7 mouse cellular contexts compared by ENCODE assay signal in genomic region chr13:37778147-37778593, GRCm38 (mm10). TPM values are rescaled to one million over a fixed set of nuclear protein-coding genes. Genes with fewer than 3 reads are reported as not detected.
DNase-seq lines count a peak whose midpoint lies in the region; ATAC-seq and TF ChIP-seq lines count a peak whose summit lies in the region.

Gene Rreb1, plus strand, starts transcription at chr13:37778400.

- under 1% methylated on average over 32 of the region's 37 CpGs for WGBS in embryonic facial prominence, embryonic 11.5 days
- under 1% methylated on average over 31 of the region's 37 CpGs for WGBS in intestine, postnatal 0 days

- H3K27me3 ChIP-seq in embryonic facial prominence, embryonic 11.5 days (ENCODE audit: control insufficient read depth, insufficient read depth, low read length) = peaks cover 12% of the 10 kb centered on the region
- H3K27me3 ChIP-seq in intestine, postnatal 0 days (replicated peaks; ENCODE audit: control insufficient read depth, insufficient read depth, low read length) = no peaks in the 10 kb centered on the region

- H3K4me3 ChIP-seq in embryonic facial prominence, embryonic 11.5 days (ENCODE audit: low read depth, low read length) = peak within 1 kb of the TSS; percentile 61
- H3K4me3 ChIP-seq in intestine, postnatal 0 days (ENCODE audit: low read depth, low read length) = peak within 1 kb of the TSS; percentile 56

- TF ChIP-seq CTCF in intestine, postnatal 0 days (IDR thresholded peaks at IDR 0.05; ENCODE audit: low read depth) = 0 out of 2 replicates have a peak, but pooled peaks have one; percentile 0

- no peaks in the 10 kb centered on the region for H3K4me1 ChIP-seq in embryonic facial prominence, embryonic 11.5 days (ENCODE audit: control insufficient read depth, insufficient read depth, low read length)
- H3K4me1 ChIP-seq in intestine, postnatal 0 days (replicated peaks; ENCODE audit: control insufficient read depth, insufficient read depth, low read length) = 0 out of 2 replicates have a peak, but pooled peaks cover 6% of the 10 kb centered on the region

- H3K9me3 ChIP-seq in embryonic facial prominence, embryonic 11.5 days (replicated peaks; ENCODE audit: control insufficient read depth, low read length) = no peaks in the 10 kb centered on the region
- no peaks in the 10 kb centered on the region for H3K9me3 ChIP-seq in intestine, postnatal 0 days (ENCODE audit: control insufficient read depth)

- peak; percentile 42 to 51 for DNase-seq in adrenal gland, adult 18-20 months (ENCODE audit: low spot score in 2 of 2)
- peak; percentile 62 for DNase-seq in embryonic facial prominence, embryonic 11.5 days (ENCODE audit: low spot score)
- DNase-seq in gonadal fat pad, adult 2 months (ENCODE audit: low read depth) = no peak
- DNase-seq in left cerebral cortex, postnatal 4 days = peak; percentile 50
- peak; percentile 36 for DNase-seq in mesoderm, embryonic 11.5 days (ENCODE audit: low read depth, low spot score)
- DNase-seq in right cerebral cortex, postnatal 4 days = peak; percentile 49

- peak; percentile 57 for ATAC-seq in embryonic facial prominence, embryonic 11.5 days (replicated peaks; ENCODE audit: insufficient number of reproducible peaks, low FRiP score, low TSS enrichment, low read depth)
- ATAC-seq in intestine, postnatal 0 days = peak; percentile 39; the same call in 1 of the 2 replicates

- no peak within 1 kb of the TSS for H3K27ac ChIP-seq in embryonic facial prominence, embryonic 11.5 days (replicated peaks; ENCODE audit: low read depth, low read length)
- peak within 1 kb of the TSS; percentile 50; the same call in 1 of the 2 replicates for H3K27ac ChIP-seq in intestine, postnatal 0 days (ENCODE audit: low read depth, low read length)

- intact Hi-C loops in left cerebral cortex, postnatal 4 days (cut with DNase I) = no loop called here

- peak within 1 kb of the TSS; percentile 62 for H3K9ac ChIP-seq in embryonic facial prominence, embryonic 11.5 days (replicated peaks; ENCODE audit: low read length)
- peak within 1 kb of the TSS; percentile 47 for H3K9ac ChIP-seq in intestine, postnatal 0 days (ENCODE audit: low read depth, low read length)

- H3K4me2 ChIP-seq in embryonic facial prominence, embryonic 11.5 days (ENCODE audit: low read depth, low read length) = peak within 1 kb of the TSS; percentile 100
- peak within 1 kb of the TSS; percentile 100 for H3K4me2 ChIP-seq in intestine, postnatal 0 days (replicated peaks; ENCODE audit: low read depth)

- no peaks in the 10 kb centered on the region for H3K36me3 ChIP-seq in embryonic facial prominence, embryonic 11.5 days (replicated peaks; ENCODE audit: control insufficient read depth, insufficient read depth, low read depth, low read length)
- H3K36me3 ChIP-seq in intestine, postnatal 0 days (ENCODE audit: control insufficient read depth, insufficient read depth) = no peaks in the 10 kb centered on the region

RNA-seq across cellular contexts. Expression of gene Rreb1, which starts in this region (rescaled TPM):
- total RNA-seq in adrenal gland, adult 18-20 months (2021) = 10 to 100 TPM; 41.1 to 48.4 TPM
- 6.1 and 7.0 TPM in 2 replicates for polyA plus RNA-seq in embryonic facial prominence, embryonic 11.5 days (2014; fragmentation: Nextera tagmentation; extraction: Ambion mirVana)
- polyA plus RNA-seq in gonadal fat pad, adult 2 months (2012; rRNA removed) = 17.4 and 26.7 TPM in 2 replicates
- 9.6 and 10.6 TPM in 2 replicates for polyA plus RNA-seq in intestine, postnatal 0 days (2015; fragmentation: Nextera tagmentation; extraction: Ambion mirVana)
- 10 to 100 TPM in 1 of 2 experiments, 1 to 10 TPM in 1; 9.8 to 12.2 TPM for total RNA-seq in left cerebral cortex, postnatal 4 days (2021)
